Mouse (Mus musculus): ENCODE data around the gene Mtmr12. TPM values are rescaled to one million over a fixed set of nuclear protein-coding genes. Genes with fewer than 3 reads are reported as not detected.
A peak's percentile ranks its signal among the peaks of the same experiment; 100 is the strongest.

Gene Mtmr12
- polyA plus RNA-seq, 1 experiment from 2014 or later = 16.6 TPM

DNA sequence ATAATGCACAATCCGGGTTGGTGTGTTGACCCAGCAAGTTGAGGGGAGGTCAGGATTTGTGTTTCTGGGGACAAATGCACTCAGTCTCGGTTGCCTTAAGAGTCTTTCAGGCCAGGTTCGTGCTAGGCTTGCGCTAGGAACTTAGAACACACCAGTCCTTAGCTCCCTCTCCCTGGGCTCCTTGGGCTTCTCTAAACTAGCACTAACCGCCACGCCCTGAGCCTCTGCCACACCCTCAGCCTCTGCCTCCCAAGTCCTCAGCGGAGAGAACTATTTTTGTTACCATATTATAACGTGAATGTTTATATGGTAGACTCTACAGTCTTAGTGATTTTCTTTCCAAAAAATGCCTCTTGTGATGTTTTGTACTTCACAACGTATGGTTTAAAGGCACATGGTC is 66.5 kb downstream of the Mtmr12 start:
- Histone ChIP-seq H3K27me3 (no peaks in the 10 kb centered on the region), H3K36me3 (peaks cover 49% of the 10 kb centered on the region), H3K9ac (no peak overlapping the region), H3K4me3 (no peak overlapping the region), H3K9me3 (replicated peaks) (no peaks in the 10 kb centered on the region), H3K27ac (no peak overlapping the region), H3K4me1 (peaks cover 4% of the 10 kb centered on the region; the same call in 1 of the 2 replicates), H3K4me2 (replicated peaks) (no peak overlapping the region)
- ATAC-seq (ENCODE audit: low FRiP score) = no peak
- 91% methylated on average over 9 of the region's 9 CpGs for WGBS

DNA sequence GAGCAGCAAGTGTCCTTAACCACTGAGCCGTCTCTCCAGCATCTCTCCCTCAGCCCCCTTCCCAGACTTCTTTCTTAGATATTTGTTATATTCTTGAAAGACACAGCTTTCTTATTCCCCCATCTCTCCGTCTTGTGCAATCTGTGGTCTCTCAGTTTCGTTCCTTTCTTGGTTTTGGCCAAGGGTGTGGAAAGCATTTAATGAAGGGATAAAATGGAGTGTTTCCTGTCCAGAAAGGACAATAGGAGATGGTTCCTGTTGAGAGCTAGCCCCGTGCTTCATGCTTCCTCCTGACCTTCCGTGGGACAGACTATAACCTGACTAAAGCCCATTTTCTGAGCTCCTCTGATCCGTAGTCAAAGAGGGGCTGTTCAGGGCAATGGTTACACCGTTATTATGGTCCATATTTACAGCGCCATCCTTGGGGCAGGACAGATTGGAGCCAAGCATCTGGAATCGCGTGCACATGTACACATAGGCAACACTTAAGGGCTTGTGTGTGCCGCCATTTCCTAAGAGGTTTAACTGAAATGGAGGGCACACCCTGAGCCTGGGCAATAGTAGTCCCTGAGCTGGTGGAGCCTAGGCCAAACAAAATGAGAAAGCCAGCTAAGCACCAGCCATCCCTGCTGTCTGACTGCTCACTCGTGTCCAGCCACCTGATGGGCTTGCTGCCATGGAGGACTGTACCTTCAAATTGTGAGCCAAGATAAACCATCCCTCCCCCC is 68.7 kb downstream of the Mtmr12 start:
- H3K27me3 ChIP-seq = no peaks in the 10 kb centered on the region
- peaks cover 4% of the 10 kb centered on the region; the same call in 1 of the 2 replicates for H3K4me1 ChIP-seq
- H3K27ac ChIP-seq = no peak overlapping the region
- no peak overlapping the region for H3K4me3 ChIP-seq
- H3K9me3 ChIP-seq (replicated peaks) = no peaks in the 10 kb centered on the region
- H3K36me3 ChIP-seq = peaks cover 27% of the 10 kb centered on the region
- H3K4me2 ChIP-seq (replicated peaks) = no peak overlapping the region
- H3K9ac ChIP-seq = no peak overlapping the region
- no peak for ATAC-seq (ENCODE audit: low FRiP score)
- 89% methylated on average over 12 of the region's 12 CpGs for WGBS

DNA sequence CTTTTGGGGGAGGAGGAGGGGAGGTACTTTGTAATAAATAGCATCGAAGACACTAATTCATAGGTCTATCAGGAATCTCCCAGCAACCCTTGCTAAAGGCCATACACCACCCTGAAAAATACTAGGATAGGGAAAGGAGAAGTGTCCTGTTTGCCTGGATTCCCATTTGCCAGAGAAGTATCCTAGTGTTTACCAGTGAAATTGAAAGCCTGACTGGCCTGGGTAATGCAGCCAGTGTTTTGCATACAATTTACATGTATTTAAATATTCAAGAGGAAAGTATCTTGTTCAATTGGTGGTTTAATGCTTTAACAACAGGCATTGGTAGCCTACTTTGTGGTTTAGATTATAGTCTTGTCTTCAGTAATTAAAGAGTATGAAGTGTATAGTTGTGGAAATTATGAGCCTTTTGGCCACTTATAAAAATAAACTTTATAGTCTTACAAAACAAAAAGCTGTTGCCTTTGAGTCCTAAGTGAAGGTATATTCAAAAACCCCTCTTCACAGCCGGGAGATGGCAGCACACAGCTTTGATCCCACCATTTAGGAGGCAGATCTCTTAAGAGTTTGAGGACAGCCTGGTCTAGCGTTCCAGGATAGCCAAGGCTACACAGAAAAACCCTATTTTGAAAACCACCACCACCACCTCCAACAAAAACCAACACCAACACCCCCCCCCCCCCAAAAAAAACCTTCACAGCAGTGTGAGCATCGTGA is 69.4 kb downstream of the Mtmr12 start:
- WGBS = 66% methylated on average over 4 of the region's 4 CpGs
- H3K4me1 ChIP-seq = peaks cover 4% of the 10 kb centered on the region; the same call in 1 of the 2 replicates
- H3K27ac ChIP-seq = no peak overlapping the region
- H3K27me3 ChIP-seq = no peaks in the 10 kb centered on the region
- no peak overlapping the region for H3K9ac ChIP-seq
- H3K4me3 ChIP-seq = no peak overlapping the region
- 0 out of 2 replicates have a peak, but pooled peaks have one; percentile 22 for ATAC-seq (ENCODE audit: low FRiP score)
- H3K4me2 ChIP-seq (replicated peaks) = no peak overlapping the region
- peaks cover 21% of the 10 kb centered on the region for H3K36me3 ChIP-seq
- no peaks in the 10 kb centered on the region for H3K9me3 ChIP-seq (replicated peaks)

DNA sequence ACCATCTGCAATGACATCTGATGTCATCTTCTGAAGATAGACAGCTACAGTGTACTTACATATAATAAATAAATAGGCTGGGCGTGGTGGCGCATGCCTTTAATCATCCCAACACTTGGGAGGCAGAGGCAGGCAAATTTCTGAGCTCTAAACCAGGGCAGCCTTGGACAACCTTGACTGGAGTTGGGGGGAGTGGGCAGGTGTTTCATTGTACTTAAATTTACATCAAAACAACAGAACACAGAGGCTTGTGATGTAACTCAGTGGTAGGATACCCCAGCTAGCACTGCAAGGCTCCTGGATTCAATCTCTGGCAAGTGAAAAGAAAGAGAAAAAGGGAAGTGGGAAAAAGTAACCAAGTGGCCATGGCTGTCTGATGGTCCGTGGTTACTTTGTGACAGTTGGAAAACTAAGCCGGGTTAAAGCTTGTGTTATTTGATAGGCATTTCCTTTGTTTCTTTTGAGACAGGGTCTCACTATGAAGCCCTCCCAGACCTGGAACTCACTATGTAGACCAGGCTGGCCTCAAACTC is 70.3 kb downstream of the Mtmr12 start:
- H3K4me3 ChIP-seq = no peak overlapping the region
- no peaks in the 10 kb centered on the region for H3K9me3 ChIP-seq (replicated peaks)
- WGBS = 86% methylated on average over 4 of the region's 4 CpGs
- no peak overlapping the region for H3K27ac ChIP-seq
- no peaks in the 10 kb centered on the region for H3K27me3 ChIP-seq
- H3K4me1 ChIP-seq = peaks cover 4% of the 10 kb centered on the region; the same call in 1 of the 2 replicates
- peaks cover 13% of the 10 kb centered on the region for H3K36me3 ChIP-seq
- no peak for ATAC-seq (ENCODE audit: low FRiP score)
- no peak overlapping the region for H3K4me2 ChIP-seq (replicated peaks)
- H3K9ac ChIP-seq = no peak overlapping the region

DNA sequence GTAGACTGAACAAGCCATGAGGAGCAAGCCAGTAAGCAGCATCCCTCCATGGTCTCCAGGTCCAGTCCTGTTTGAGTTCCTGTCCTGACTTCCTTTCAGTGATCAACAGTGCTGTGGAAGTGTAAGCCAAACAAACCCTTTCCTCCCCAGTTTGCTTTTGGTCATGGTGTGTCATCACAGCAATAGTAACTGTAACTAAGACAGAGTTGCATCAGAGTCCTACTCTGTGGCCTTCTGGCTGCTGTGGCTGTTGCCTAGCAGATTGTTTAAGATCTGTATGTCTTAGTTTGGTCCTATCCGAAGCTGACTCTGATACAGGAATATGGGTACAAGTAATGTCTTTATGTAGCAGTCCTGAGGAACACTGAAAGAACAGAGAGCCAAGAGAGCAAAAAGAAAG is 75.0 kb downstream of the Mtmr12 start:
- Histone ChIP-seq H3K27me3 (no peaks in the 10 kb centered on the region), H3K9ac (no peak overlapping the region), H3K4me1 (no peaks in the 10 kb centered on the region), H3K9me3 (replicated peaks) (no peaks in the 10 kb centered on the region), H3K36me3 (no peaks in the 10 kb centered on the region), H3K4me2 (replicated peaks) (no peak overlapping the region), H3K27ac (no peak overlapping the region), H3K4me3 (no peak overlapping the region)
- no peak for ATAC-seq (ENCODE audit: low FRiP score)
- 97% methylated on average over 1 of the region's 1 CpGs for WGBS

DNA sequence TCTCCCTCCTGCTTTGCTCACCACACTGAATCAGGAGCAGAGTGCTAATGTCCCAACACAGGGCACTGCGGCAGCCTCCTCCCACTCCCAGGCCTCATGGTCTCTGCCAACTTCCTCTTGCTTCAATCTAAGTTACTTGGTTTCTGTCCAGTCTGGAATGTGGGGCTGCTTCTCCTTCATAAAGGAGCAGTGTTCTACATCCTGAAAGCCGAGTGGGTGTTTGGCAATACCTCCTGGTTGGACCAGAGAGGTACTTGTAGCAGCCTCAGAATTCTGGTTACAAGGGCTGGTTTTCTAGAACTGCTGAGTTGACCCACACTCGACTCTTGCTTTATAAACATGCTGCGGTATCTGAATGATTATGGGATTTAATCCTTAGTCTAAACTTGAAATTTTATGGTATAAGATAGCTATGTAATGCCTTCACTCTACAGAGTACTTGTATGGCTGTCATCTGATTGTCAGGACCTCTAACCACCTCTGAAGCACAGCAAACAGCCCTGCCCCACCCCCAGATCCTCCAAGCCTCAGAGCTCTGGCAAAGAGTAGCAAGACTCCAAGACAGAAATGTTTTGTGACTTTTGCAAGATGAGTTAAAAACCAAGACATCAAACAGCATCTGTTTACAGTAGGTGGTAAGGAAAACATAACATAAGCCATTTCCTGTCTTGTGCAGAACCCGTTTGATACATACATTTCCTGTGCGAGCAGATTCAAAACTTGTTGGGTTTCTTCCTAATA is 80.1 kb downstream of the Mtmr12 start:
- no peaks in the 10 kb centered on the region for H3K27me3 ChIP-seq
- H3K4me3 ChIP-seq = no peak overlapping the region
- no peaks in the 10 kb centered on the region for H3K9me3 ChIP-seq (replicated peaks)
- no peak overlapping the region for H3K9ac ChIP-seq
- no peak for ATAC-seq (ENCODE audit: low FRiP score)
- 78% methylated on average over 6 of the region's 6 CpGs for WGBS
- no peak overlapping the region for H3K27ac ChIP-seq
- no peaks in the 10 kb centered on the region for H3K36me3 ChIP-seq
- H3K4me2 ChIP-seq (replicated peaks) = no peak overlapping the region
- H3K4me1 ChIP-seq = no peaks in the 10 kb centered on the region

DNA sequence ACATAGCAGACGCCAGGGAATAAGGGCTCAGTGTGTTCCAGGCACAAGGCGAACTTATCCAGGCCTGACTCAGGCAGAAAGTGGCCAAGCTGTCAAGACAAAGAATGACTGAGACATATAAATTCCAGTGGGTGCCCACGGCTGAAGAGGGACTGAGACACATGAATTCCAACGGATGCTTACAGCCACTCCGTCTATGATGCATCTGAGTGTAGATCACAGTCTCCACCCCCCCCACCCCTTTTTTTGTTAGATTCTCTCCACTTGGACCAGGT is 80.6 kb downstream of the Mtmr12 start:
- no peak overlapping the region for H3K27ac ChIP-seq
- H3K9ac ChIP-seq = no peak overlapping the region
- no peak overlapping the region for H3K4me3 ChIP-seq
- WGBS = 80% methylated on average over 5 of the region's 5 CpGs
- H3K4me1 ChIP-seq = no peaks in the 10 kb centered on the region
- H3K4me2 ChIP-seq (replicated peaks) = no peak overlapping the region
- no peaks in the 10 kb centered on the region for H3K27me3 ChIP-seq
- no peaks in the 10 kb centered on the region for H3K36me3 ChIP-seq
- ATAC-seq (ENCODE audit: low FRiP score) = no peak
- no peaks in the 10 kb centered on the region for H3K9me3 ChIP-seq (replicated peaks)

DNA sequence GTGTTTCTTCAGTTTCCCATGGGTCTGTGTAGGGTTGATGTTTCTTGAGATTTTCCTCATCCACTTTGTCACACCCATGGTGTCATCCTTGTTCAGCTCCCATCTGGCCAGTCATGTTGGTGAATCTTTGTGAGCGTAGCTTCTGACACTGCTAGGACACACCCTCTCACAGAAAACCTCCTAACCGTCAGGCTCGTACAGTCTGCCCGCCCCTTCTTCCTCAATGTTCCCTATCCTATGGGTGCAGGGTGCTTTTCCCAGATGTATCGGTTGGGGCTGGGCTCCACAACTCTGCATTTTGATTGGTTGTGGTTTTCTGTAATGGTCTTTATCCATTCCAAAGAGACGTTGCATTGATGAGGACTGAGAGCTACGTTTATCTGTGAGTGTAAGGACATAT is 85.5 kb downstream of the Mtmr12 start:
- WGBS = 85% methylated on average over 7 of the region's 7 CpGs
- no peak for ATAC-seq (ENCODE audit: low FRiP score)
- Histone ChIP-seq H3K27me3 (no peaks in the 10 kb centered on the region), H3K27ac (no peak overlapping the region), H3K4me3 (no peak overlapping the region), H3K36me3 (no peaks in the 10 kb centered on the region), H3K4me1 (no peaks in the 10 kb centered on the region), H3K4me2 (replicated peaks) (no peak overlapping the region), H3K9ac (no peak overlapping the region), H3K9me3 (replicated peaks) (no peaks in the 10 kb centered on the region)

DNA sequence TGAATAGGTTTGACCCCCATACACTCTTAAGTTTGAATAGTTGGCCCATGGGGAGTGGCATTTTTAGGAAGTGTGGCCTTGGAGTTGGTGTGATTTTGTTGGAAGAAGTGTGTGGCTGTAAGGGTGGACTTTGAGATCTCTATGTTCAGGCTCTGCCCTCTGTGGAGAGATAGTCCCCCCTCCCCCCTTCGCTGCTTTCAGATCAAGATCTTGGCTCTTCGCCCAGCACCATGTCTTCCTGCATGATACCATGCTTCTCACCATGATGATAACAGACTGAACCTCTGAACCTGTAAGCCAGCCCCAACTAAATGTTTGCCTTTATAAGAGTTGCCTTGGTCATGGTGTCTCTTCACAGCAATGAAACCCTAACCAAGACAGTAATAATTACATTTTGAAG is 86.9 kb downstream of the Mtmr12 start:
- no peak overlapping the region for H3K4me2 ChIP-seq (replicated peaks)
- H3K9ac ChIP-seq = no peak overlapping the region
- H3K9me3 ChIP-seq (replicated peaks) = no peaks in the 10 kb centered on the region
- H3K4me3 ChIP-seq = no peak overlapping the region
- H3K4me1 ChIP-seq = no peaks in the 10 kb centered on the region
- no peak overlapping the region for H3K27ac ChIP-seq
- no peak for ATAC-seq (ENCODE audit: low FRiP score)
- 93% methylated on average over 2 of the region's 2 CpGs for WGBS
- no peaks in the 10 kb centered on the region for H3K27me3 ChIP-seq
- H3K36me3 ChIP-seq = no peaks in the 10 kb centered on the region

DNA sequence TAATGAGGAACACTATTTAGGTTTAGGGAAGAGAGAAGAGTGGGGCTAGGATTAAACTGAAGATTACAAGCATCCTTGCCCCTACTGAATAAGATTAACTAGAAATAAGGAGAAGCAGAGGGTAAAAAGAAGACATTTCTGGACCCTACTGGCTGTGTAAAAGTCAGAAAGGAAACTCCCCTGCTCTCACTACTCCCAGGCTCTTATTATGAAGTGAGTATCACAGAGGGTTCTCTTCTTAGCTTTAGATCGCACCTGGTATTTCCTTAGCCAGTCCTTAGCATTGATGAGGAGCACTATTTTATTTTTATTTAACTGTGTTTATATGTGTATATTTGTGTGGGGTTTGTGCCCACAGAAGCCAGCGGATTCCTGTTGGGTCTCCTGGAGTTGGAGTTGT is 91.4 kb downstream of the Mtmr12 start:
- Histone ChIP-seq H3K36me3 (no peaks in the 10 kb centered on the region), H3K9me3 (replicated peaks) (no peaks in the 10 kb centered on the region), H3K27ac (no peak overlapping the region), H3K4me2 (replicated peaks) (no peak overlapping the region), H3K4me1 (no peaks in the 10 kb centered on the region), H3K4me3 (no peak overlapping the region), H3K27me3 (no peaks in the 10 kb centered on the region), H3K9ac (no peak overlapping the region)
- WGBS = 61% methylated on average over 2 of the region's 2 CpGs
- no peak for ATAC-seq (ENCODE audit: low FRiP score)

DNA sequence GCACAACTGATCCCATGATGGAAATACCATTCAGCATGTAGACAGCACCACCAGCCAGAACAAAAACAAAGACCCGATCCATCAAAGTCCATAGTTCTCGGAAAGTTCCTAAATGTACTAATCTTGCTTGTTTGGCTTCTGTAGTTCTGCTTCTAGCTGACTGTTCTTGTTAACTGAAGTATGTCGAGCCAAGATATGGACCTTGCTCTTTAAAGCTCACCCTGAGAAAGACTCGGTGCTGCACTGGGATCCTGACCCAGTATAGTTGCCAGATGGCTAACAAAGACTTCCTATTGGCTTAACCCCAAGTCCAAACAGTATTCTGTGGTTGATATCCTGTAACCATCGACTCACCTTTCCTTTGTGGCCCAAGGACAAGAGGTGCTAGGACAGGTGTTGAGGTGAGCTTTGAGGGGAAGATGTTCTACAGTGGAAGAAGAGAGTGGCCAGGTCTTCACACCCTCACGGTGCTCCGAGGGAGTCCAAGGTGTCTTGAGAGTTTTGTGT is 93.5 kb downstream of the Mtmr12 start:
- Histone ChIP-seq H3K9me3 (replicated peaks) (no peaks in the 10 kb centered on the region), H3K36me3 (no peaks in the 10 kb centered on the region), H3K4me3 (no peak overlapping the region), H3K27ac (no peak overlapping the region), H3K4me1 (no peaks in the 10 kb centered on the region), H3K27me3 (no peaks in the 10 kb centered on the region), H3K4me2 (replicated peaks) (no peak overlapping the region), H3K9ac (no peak overlapping the region)
- ATAC-seq (ENCODE audit: low FRiP score) = no peak
- 86% methylated on average over 7 of the region's 7 CpGs for WGBS

DNA sequence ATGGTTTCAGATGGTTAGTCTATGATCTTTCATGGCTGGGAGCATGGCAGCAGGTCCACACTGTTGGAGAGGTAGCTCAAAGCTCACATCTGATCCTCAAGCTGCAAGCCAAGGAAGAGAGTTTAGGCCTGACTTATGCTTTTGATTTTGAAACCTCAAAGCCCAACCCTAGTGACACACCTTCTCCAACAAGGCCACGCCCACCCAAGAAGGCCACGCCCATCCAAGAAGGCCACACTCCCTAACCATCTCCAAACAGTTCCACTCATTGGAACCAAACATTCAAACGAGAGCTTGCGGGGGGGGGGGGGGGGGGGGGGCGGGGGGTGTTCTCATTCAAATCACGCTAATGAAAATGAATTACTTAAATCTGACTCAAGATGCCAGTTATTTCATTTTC is 96.9 kb downstream of the Mtmr12 start:
- H3K4me2 ChIP-seq (replicated peaks) = no peak overlapping the region
- H3K4me3 ChIP-seq = no peak overlapping the region
- H3K36me3 ChIP-seq = no peaks in the 10 kb centered on the region
- no peaks in the 10 kb centered on the region for H3K4me1 ChIP-seq
- no peak for ATAC-seq (ENCODE audit: low FRiP score)
- no peaks in the 10 kb centered on the region for H3K27me3 ChIP-seq
- 90% methylated on average over 4 of the region's 6 CpGs for WGBS
- H3K27ac ChIP-seq = no peak overlapping the region
- no peak overlapping the region for H3K9ac ChIP-seq
- no peaks in the 10 kb centered on the region for H3K9me3 ChIP-seq (replicated peaks)
